Mouse (Mus musculus) liver (tissue): Measurements from ENCODE around the gene Rpl39.
"Not testable (repeated sequence)": the region's sequence is repeated elsewhere in the genome, so short reads cannot be mapped to it uniquely, and the experiment has no call there.

Experiments
- DNase-seq: peaks from one replicate; pipeline ENCODE4 v3.0.0-alpha.2; 2020; ENCODE audit warnings: mixed read lengths

Gene Rpl39

DNA sequence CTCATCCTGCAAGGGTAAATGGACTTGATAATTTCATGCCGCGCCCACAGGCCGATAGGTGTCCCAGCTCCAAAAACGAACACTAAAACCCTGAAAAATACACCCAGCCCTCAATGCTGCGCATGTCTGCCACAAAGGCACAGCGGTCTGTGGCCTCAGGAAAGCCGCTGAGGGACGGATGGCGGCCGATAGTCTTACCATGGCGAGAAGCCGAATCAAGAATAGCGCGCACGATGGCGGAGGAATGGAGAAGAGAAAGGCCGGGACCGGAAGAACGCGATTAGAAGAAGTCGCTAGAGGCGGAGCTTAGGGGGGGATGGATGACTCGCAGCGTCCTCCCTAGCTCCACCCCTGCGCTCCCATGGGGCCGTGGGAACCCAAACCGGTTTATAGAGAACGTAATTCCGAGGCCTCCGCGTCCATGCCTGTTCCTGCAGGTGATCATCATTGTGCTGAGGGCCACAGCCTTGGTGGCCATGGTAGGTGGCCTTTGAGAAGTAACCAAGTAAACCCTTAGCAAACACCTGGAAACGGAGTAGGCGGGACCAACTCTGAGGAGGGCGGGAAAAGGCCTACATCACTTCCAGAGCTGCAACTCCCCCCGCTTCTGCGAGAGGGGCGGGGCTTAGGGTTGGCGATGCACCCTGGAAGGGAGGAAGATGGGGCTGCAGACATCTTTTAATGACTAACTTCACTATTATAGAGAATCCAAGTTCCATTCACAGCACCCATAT is at the start of gene Rpl39:
Rpl39 (minus strand) TSS at position 476 of the 734 bp plus-strand sequence.
- DNase-seq, result peak; percentile 91

- DNase-seq, result peak; percentile 71
These were observed 41.6 kb upstream of the Rpl39 start, which contains the start of gene Nkap for GRCm38 (mm10) chrX:37126671-37127358. Gene Nkap, plus strand, starts transcription at chrX:37126795.

DNA sequence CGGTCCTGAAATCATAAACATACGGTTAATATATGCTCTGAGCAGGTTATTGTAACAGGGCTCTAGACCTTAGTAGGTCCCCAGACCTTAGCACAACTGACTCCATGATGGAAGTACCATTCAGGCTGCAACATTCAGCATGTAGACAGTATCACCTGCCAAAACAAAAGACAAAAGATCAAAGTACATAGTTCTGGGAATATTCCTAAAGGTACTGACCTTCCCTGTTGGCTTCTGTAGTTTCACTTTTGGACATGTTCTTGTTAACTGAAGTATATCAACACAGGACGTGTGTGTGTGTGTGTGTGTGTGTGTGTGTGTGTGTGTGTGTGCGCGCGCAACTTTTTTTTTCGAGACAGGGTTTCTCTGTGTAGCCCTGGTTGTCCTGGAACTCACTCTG is 40.3 kb upstream of the Rpl39 start:
- no peak for DNase-seq

GRCm38 (mm10) chrX:37120212-37120611 is 35.0 kb upstream of the Rpl39 start:
- no peak for DNase-seq

- no peak for DNase-seq
These were observed 34.4 kb upstream of the Rpl39 start for GRCm38 (mm10) chrX:37119585-37119984.

DNA sequence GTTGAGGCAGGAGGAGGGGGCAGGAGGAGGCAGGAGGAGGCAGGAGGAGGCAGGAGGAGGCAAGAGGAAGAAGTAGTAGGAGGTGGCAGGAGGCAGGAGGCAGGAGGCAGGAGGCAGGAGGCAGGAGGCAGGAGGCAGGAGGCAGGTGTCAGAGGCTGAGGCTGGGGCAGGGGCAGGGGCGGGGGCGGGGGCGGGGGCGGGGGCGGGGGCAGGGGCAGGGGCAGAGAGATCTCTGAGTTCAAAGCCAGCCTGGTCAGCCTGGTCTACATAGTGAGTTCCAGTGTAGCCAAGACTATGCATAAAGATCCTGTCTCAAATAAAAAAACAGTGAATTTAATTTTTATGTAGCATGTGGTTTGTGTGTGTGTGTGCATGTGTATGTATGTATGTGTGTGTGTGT is 31.9 kb upstream of the Rpl39 start:
- DNase-seq, result no peak

DNA sequence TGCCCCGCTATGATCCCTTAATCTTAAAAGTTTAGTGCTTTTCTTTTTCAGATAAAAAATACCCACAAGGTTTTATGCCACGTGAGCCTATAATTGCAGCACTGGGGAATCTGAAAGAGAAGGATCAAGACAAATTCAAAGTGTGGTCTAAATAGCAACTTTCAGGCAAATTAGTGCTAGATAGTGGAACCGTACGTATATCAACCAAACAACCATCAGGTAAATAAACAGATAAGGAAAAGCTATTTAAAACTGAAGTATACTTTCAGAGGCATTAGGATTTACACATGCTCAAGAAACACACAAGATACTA is 25.6 kb upstream of the Rpl39 start:
- DNase-seq, result no peak

DNA sequence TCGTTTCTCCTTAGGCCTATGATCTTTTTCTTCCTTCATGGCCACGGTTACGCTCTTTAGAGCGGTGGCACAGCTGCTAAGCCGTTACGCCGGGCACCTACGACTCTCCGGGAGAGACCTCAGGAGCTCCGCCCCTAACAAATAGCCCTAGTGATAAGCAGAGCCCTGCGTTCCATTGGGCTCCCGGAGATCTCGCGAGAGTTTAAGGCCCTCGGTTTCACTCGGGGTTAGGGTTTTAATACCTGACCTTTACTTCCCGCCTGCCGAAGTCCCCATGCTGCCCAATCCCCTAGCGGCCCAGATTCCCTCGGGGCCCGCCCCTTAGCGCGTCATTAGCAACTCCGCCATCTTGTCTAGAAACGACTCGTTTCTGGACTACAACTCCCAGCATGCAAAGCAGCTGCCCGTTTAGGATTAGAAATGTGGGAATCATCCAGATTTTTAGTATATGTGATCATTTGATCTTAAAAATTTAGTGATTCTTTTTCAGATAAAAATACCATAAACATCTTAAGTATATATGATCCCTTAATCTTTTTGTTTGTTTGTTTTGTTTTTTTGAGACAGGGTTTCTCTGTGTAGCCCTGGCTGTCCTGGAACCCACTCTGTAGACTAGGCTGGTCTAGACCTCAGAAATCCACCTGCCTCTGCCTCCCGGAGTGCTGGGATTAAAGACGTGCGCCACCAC is 25.1 kb upstream of the Rpl39 start, which contains the start of gene Upf3b:
Upf3b (minus strand) TSS at position 130 of the 688 bp plus-strand sequence.
- DNase-seq, result peak; percentile 93

DNA sequence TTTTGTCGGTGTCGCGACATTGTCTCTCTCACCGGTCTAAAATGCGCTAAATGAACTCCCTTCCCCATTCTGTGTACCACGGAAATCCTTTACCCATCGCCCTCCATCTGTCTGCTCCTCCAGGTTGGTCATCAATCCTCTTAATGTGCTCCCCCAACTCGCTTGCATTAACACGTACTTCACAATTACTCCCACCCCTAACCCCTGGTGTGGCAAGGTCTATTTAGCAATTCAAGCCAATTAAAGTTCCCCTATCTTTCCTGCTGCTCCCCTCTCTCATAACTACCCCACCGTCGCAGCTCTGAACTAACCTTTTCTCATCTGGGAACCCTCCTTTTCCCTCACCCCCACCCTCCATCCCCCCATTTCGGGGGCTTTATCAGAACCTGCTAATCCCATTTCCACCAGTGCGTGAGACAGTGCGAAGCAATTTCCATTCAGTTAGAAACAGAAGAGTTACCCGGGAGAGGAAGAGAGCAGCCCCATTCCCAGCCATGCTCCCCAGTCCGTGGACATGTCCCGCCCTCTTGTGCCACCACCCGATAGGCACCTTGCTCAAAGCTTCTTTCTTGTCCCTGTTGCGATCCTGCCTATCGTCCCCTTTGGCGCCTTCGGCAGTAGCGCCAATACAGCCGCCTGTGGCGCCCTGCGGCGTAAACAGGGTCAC is 24.5 kb upstream of the Rpl39 start:
- no peak for DNase-seq

- DNase-seq, result no peak
These were observed 18.6 kb upstream of the Rpl39 start for GRCm38 (mm10) chrX:37103826-37104225.

DNA sequence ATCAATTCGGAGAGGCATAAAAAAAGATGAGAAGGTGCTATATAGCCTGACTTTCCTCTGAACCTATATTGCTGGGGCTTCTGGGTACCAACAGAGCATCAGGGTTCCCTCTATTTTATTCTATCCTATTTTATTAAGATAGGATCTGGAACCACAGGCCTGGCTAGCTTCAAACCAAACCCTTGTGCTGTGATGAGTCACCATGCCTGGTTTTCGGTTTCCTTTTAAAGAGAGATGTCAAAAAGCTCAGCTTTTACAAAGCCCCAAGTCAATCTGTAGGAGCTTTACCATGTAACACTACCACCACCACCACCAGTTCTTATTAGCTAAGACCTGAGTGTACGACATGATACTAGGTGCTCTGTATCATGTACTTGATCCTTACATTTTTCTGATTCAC is 13.5 kb upstream of the Rpl39 start:
- no peak for DNase-seq

- DNase-seq, result no peak
These were observed 10.0 kb upstream of the Rpl39 start for GRCm38 (mm10) chrX:37095106-37095768.

DNA sequence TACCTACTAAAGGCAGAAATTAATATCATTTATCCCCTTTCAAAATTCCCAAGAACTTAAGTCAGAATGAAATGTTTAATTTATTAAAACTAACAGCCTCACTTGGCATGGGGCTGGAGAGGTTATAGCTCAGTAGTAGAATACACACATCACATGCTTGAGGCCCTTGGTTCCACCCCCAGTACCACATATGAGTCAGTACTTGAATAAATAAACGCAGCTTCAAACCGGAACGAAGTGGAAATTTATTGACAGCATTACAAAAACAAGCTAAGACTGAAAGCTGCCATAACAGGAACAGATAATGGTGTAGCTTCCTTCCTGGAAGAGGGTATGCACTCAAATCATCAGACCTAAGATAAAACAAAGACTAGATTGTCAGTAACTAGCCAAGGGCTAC is 6.3 kb upstream of the Rpl39 start:
- DNase-seq, result no peak

DNA sequence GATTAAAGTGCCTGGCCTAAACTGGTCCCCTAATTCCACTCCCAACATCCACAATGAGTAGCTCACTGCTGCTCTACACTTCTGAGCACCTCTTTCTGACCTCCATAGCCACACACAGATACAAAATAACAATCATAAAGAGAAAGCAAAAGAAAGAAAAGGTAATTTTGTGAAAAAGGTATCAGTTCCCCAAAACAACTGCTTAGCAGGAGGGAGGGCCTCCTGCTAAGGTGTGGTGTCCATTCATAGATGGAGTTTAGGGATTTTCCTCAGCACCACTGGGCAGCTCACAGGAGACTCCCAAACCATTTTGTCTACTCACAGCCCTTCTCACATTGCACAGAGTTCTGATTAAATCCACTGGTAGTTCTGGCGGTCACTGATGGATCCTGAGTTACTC is 3.6 kb upstream of the Rpl39 start:
- no peak for DNase-seq

GRCm38 (mm10) chrX:37085665-37086064 is 463 bp upstream of the Rpl39 start:
- DNase-seq, result no peak

DNA sequence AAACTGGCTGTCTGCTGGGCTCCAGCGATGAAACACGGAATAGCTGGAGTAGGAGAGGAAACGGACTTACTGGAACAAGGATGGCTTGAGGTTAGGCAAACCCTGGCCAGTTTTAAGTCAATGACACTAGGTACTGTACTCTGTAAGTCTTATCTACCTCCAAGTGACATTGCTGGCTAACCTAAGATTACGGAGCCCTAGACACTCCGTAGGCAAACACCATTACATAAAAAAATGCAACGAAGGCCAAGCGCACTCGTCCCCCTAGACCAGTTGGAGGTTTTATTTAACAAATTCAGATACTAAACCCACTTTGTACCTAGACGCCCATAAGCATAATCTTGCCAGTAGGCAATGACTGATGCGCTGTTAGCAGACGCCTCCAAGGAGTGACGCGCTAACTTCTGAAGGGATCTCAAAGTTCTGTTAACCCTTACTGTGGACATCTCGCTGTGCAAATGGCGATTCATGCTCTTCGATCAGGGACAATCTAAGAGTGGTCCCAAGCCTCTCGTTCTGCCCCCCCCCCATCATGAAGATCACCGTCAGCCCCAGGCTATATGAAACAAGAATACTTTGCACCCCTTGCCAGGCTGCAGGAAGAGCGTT is 780 bp downstream of the Rpl39 start:
- peak; percentile 8 for DNase-seq

GRCm38 (mm10) chrX:37081194-37081593 is 4.0 kb downstream of the Rpl39 start:
- DNase-seq, result no peak

- DNase-seq, result not testable (repeated sequence)
These were observed 4.9 kb downstream of the Rpl39 start for GRCm38 (mm10) chrX:37080345-37080744.

DNA sequence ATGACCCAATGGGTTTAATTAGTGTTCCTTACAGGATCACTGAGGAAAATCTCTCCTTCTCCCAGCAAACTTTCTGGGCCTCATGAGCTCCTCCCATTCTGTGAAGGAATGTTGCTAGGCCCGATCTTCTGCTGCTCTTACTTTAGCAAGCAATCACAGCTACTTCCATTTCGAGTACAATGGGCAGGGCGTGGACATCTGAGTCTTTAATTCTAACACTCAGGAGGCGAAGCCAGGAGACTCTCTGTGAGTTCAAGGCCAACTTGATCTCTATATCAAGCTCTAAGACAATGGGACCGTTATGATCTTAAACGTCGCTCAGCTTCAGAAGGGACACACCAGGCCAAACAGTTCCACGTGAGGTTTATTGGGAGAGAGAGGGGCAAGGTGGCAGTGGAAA is 8.6 kb downstream of the Rpl39 start:
- no peak for DNase-seq

GRCm38 (mm10) chrX:37074262-37074892 is 10.8 kb downstream of the Rpl39 start:
- DNase-seq, result peak; percentile 47

- no peak for DNase-seq
These were observed 16.4 kb downstream of the Rpl39 start for GRCm38 (mm10) chrX:37068766-37069165.

DNA sequence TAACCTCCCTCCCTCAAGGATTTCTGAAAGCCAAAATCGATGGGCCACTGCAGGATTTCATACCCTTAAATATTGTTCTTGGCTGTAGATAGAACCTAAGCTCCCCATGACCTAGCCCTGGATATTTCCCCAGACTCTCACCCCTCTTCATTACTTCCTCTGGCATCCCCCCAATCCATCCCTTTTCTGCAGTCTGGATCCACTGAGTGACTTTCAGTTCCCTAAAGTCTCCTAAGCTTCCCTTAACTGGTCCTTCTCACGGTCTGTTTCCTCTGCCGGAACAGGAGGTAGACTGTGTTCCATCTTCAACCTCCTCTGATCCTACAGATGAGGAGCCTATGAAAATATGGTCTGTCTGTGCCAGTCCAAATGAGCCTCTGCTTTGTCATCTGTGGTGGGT is 17.9 kb downstream of the Rpl39 start:
- no peak for DNase-seq
